ENCODE assay signal across 13 mouse cellular contexts in the genomic region with DNA sequence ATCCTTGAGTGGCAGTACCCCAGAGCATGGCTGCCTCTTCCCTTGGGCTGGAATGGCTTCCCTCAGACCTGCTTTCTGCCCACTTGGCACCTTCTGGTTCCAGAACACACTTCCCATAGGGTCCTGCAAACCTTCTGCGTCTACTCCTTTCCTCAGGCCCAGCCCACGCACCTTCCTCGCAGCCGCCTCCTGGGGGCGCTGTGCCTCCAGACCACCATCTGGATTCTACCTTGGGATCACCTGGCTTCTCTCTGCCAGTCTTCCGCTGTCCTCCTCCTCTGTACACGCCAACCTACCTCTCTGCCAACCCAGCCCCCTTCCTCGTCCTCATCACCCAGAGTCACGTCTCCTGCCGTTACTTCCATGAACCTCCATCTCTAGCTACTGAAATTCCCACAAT.
DNase-seq lines count a peak whose midpoint lies in the region; ATAC-seq and TF ChIP-seq lines count a peak whose summit lies in the region.
"Had no signal": no experiment of that assay in that cellular context is flagged by ENCODE, and none has a peak within 500 bp of the region (broad histone marks: within the 10 kb centered on the region; RNA-seq: fewer than 3 reads in every experiment).

No protein-coding gene starts in this region.

- peaks cover 70% of the 10 kb centered on the region for H3K4me1 ChIP-seq in heart, embryonic 10.5 days
- peaks cover 79% of the 10 kb centered on the region for H3K4me1 ChIP-seq in lung, embryonic 15.5 days
- H3K4me1 ChIP-seq in MEL (ENCODE audit: control insufficient read depth in 1 of 2, insufficient read depth in 2 of 2, low read length in 2 of 2) = no peaks in the 10 kb centered on the region

- H3K27me3 ChIP-seq in heart, embryonic 10.5 days (ENCODE audit: insufficient read depth, poor library complexity, severe bottlenecking) = no peaks in the 10 kb centered on the region
- no peaks in the 10 kb centered on the region for H3K27me3 ChIP-seq in lung, embryonic 15.5 days
- peaks cover 0 to under 1% of the 10 kb centered on the region in 2 experiments; a peak in 2 of 4 replicates for H3K27me3 ChIP-seq in MEL (ENCODE audit: control insufficient read depth in 1 of 2, insufficient read depth in 2 of 2, low read length in 2 of 2)
- H3K27me3 ChIP-seq: liver, embryonic 15.5 days had no signal

- no peak for TF ChIP-seq EP300 in MEL (IDR thresholded peaks at IDR 0.05; ENCODE audit: low read depth in 1 of 2, low read length in 2 of 2)

- 82% methylated on average over 10 of the region's 10 CpGs for WGBS in heart, embryonic 10.5 days
- WGBS in lung, embryonic 15.5 days = 91% methylated on average over 10 of the region's 10 CpGs

- no peaks in the 10 kb centered on the region for H3K79me2 ChIP-seq in MEL (ENCODE audit: control insufficient read depth, insufficient read depth, low read length, poor library complexity)

- no peak for ATAC-seq in lung, embryonic 15.5 days (ENCODE audit: borderline replicate concordance, extremely low read depth, low FRiP score, low TSS enrichment)
- ATAC-seq in neutrophil, adult 5-6 weeks (ENCODE audit: extremely low read depth, insufficient number of reproducible peaks, low FRiP score, poor library complexity, severe bottlenecking) = 0 out of 2 replicates have a peak, but pooled peaks have one; percentile 14

- no peak for DNase-seq in heart, embryonic 10.5 days (ENCODE audit: low spot score)
- DNase-seq in heart, adult 9 months (ENCODE audit: low spot score in 2 of 2) = no peak
- DNase-seq in lung, postnatal 10 days = no peak
- DNase-seq in MEL (ENCODE audit: low read depth, low spot score) = peak; percentile 31
- no peak for DNase-seq in cerebellum, adult 11-12 months
- no peak for DNase-seq in cerebellum, postnatal 4 days (ENCODE audit: low spot score in 2 of 2)
- DNase-seq: adrenal gland, adult 2 months; gastrocnemius, postnatal 10 days; midbrain, embryonic 14.5 days; thymus, adult 2 months had no signal

- no peaks in the 10 kb centered on the region for H3K36me3 ChIP-seq in heart, embryonic 10.5 days
- no peaks in the 10 kb centered on the region for H3K36me3 ChIP-seq in lung, embryonic 15.5 days
- H3K36me3 ChIP-seq in MEL (ENCODE audit: control insufficient read depth in 1 of 2, insufficient read depth in 2 of 2, low read length in 2 of 2) = no peaks in the 10 kb centered on the region
- H3K36me3 ChIP-seq: liver, embryonic 15.5 days had no signal

- no peak for TF ChIP-seq POLR2A in MEL (IDR thresholded peaks at IDR 0.05; ENCODE audit: control insufficient read depth in 1 of 2, insufficient read depth in 1 of 2, low read depth in 1 of 2, low read length in 2 of 2, poor library complexity in 1 of 2)

- TF ChIP-seq CTCF in MEL (IDR thresholded peaks at IDR 0.05 in 2 of 3, conservative IDR thresholded peaks at IDR 0.05 in 1 of 3; ENCODE audit: control insufficient read depth in 1 of 3, insufficient read depth in 1 of 3, low read depth in 2 of 3, low read length in 3 of 3, poor library complexity in 1 of 3, severe bottlenecking in 1 of 3) = peak; percentile 54 to 81 (median 66)

- H3K9ac ChIP-seq in lung, embryonic 15.5 days = no peak overlapping the region
- no peak overlapping the region for H3K9ac ChIP-seq in MEL (ENCODE audit: control insufficient read depth, low read depth, low read length, poor library complexity, severe bottlenecking)
- H3K9ac ChIP-seq: liver, embryonic 15.5 days had no signal

- peak; percentile 64 for TF ChIP-seq RAD21 in MEL (IDR thresholded peaks at IDR 0.05; ENCODE audit: low read depth, low read length)

- H3K9me3 ChIP-seq in heart, embryonic 10.5 days = no peaks in the 10 kb centered on the region
- no peaks in the 10 kb centered on the region for H3K9me3 ChIP-seq in lung, embryonic 15.5 days
- no peaks in the 10 kb centered on the region for H3K9me3 ChIP-seq in MEL (replicated peaks; ENCODE audit: insufficient read depth, low read length)
- H3K9me3 ChIP-seq: liver, embryonic 15.5 days had no signal

- H3K27ac ChIP-seq in heart, embryonic 10.5 days = peak overlapping the region; percentile 56
- H3K27ac ChIP-seq in lung, embryonic 15.5 days = 0 out of 2 replicates have a peak overlapping the region, but pooled peaks have one; percentile 95
- H3K27ac ChIP-seq in MEL (ENCODE audit: control insufficient read depth, low read depth, low read length) = no peak overlapping the region
- H3K27ac ChIP-seq: liver, embryonic 15.5 days had no signal

- H3K4me3 ChIP-seq in heart, embryonic 10.5 days = no peak overlapping the region
- no peak overlapping the region for H3K4me3 ChIP-seq in lung, embryonic 15.5 days
- H3K4me3 ChIP-seq in MEL (ENCODE audit: control insufficient read depth in 1 of 2, insufficient read depth in 1 of 2, low read depth in 2 of 2, low read length in 2 of 2) = no peak overlapping the region
- H3K4me3 ChIP-seq: liver, embryonic 15.5 days had no signal

- H3K4me2 ChIP-seq in lung, embryonic 15.5 days = no peak overlapping the region
- H3K4me2 ChIP-seq: liver, embryonic 15.5 days had no signal

TF ChIP-seq in MEL, 35 proteins besides CTCF, POLR2A, EP300 and RAD21:
- TF ChIP-seq SMC3 (IDR thresholded peaks at IDR 0.05; ENCODE audit: low read depth, low read length) (peak; percentile 80), GATA1 (IDR thresholded peaks at IDR 0.05; ENCODE audit: low read depth, low read length) (no peak), HCFC1 (IDR thresholded peaks at IDR 0.05; ENCODE audit: low read depth, low read length) (no peak), TBP (IDR thresholded peaks at IDR 0.05; ENCODE audit: low read depth, low read length) (no peak), ELF1 (IDR thresholded peaks at IDR 0.05; ENCODE audit: low read depth, low read length) (no peak), BHLHE40 (IDR thresholded peaks at IDR 0.05; ENCODE audit: borderline replicate concordance, low read depth, low read length) (no peak), KAT2A (conservative IDR thresholded peaks at IDR 0.05; ENCODE audit: low read depth, low read length) (no peak), POLR2AphosphoS2 (IDR thresholded peaks at IDR 0.05; ENCODE audit: low read length) (no peak), MAX (IDR thresholded peaks at IDR 0.05; ENCODE audit: low read length) (no peak), TCF12 (IDR thresholded peaks at IDR 0.05; ENCODE audit: low read depth, low read length) (no peak), ZC3H11A (IDR thresholded peaks at IDR 0.05; ENCODE audit: low read depth, low read length) (peak; percentile 83)
